Mouse (Mus musculus): Measurements from ENCODE around the gene Lrp5. TPM values are rescaled to one million over a fixed set of nuclear protein-coding genes. Genes with fewer than 3 reads are reported as not detected.

Lrp5 gene
- polyA plus RNA-seq, 1 experiment = 40.2 TPM

GRCm38 (mm10) chr19:3612534-3613273, 73.7 kb downstream of the Lrp5 start:
- TF ChIP-seq CTCF (IDR thresholded peaks at IDR 0.05; ENCODE audit: low read depth, low read length) (no peak), POLR2A (IDR thresholded peaks at IDR 0.05; ENCODE audit: insufficient read depth, low read length) (no peak), EP300 (IDR thresholded peaks at IDR 0.05; ENCODE audit: insufficient read depth, low read depth, low read length) (no peak)
- Histone ChIP-seq H3K4me3 (ENCODE audit: low read depth, low read length) (no peak overlapping the region), H3K36me3 (ENCODE audit: control insufficient read depth, insufficient read depth, low read length, poor library complexity, severe bottlenecking) (no peaks in the 10 kb centered on the region), H3K27me3 (ENCODE audit: control insufficient read depth, insufficient read depth, low read length, poor library complexity, severe bottlenecking) (no peaks in the 10 kb centered on the region), H3K9ac (ENCODE audit: low read depth, poor library complexity, severe bottlenecking) (no peak overlapping the region), H3K9me3 (replicated peaks; ENCODE audit: control insufficient read depth, insufficient read depth, low read length, poor library complexity, severe bottlenecking) (no peaks in the 10 kb centered on the region), H3K27ac (ENCODE audit: insufficient read depth, low read length) (no peak overlapping the region), H3K4me1 (ENCODE audit: control insufficient read depth, insufficient read depth, low read length) (no peaks in the 10 kb centered on the region)

- TF ChIP-seq POLR2A (IDR thresholded peaks at IDR 0.05; ENCODE audit: insufficient read depth, low read length) (no peak), CTCF (IDR thresholded peaks at IDR 0.05; ENCODE audit: low read depth, low read length) (no peak), EP300 (IDR thresholded peaks at IDR 0.05; ENCODE audit: insufficient read depth, low read depth, low read length) (no peak)
- no peak overlapping the region for H3K27ac ChIP-seq (ENCODE audit: insufficient read depth, low read length)
- no peak overlapping the region for H3K4me3 ChIP-seq (ENCODE audit: low read depth, low read length)
These were observed 74.6 kb downstream of the Lrp5 start for GRCm38 (mm10) chr19:3611730-3612129.

GRCm38 (mm10) chr19:3610886-3611285, 75.5 kb downstream of the Lrp5 start:
- Histone ChIP-seq H3K9ac (ENCODE audit: low read depth, poor library complexity, severe bottlenecking) (no peak overlapping the region), H3K4me1 (ENCODE audit: control insufficient read depth, insufficient read depth, low read length) (no peaks in the 10 kb centered on the region), H3K9me3 (replicated peaks; ENCODE audit: control insufficient read depth, insufficient read depth, low read length, poor library complexity, severe bottlenecking) (no peaks in the 10 kb centered on the region), H3K27ac (ENCODE audit: insufficient read depth, low read length) (no peak overlapping the region), H3K36me3 (ENCODE audit: control insufficient read depth, insufficient read depth, low read length, poor library complexity, severe bottlenecking) (no peaks in the 10 kb centered on the region), H3K4me3 (ENCODE audit: low read depth, low read length) (no peak overlapping the region), H3K27me3 (ENCODE audit: control insufficient read depth, insufficient read depth, low read length, poor library complexity, severe bottlenecking) (no peaks in the 10 kb centered on the region)
- TF ChIP-seq POLR2A (IDR thresholded peaks at IDR 0.05; ENCODE audit: insufficient read depth, low read length) (no peak), EP300 (IDR thresholded peaks at IDR 0.05; ENCODE audit: insufficient read depth, low read depth, low read length) (no peak)

More at GRCm38 (mm10) chr19:3611730-3612129, 74.6 kb downstream of the Lrp5 start:
- no peaks in the 10 kb centered on the region for H3K36me3 ChIP-seq (ENCODE audit: control insufficient read depth, insufficient read depth, low read length, poor library complexity, severe bottlenecking)
- no peaks in the 10 kb centered on the region for H3K9me3 ChIP-seq (replicated peaks; ENCODE audit: control insufficient read depth, insufficient read depth, low read length, poor library complexity, severe bottlenecking)
- H3K27me3 ChIP-seq (ENCODE audit: control insufficient read depth, insufficient read depth, low read length, poor library complexity, severe bottlenecking) = no peaks in the 10 kb centered on the region
- H3K9ac ChIP-seq (ENCODE audit: low read depth, poor library complexity, severe bottlenecking) = no peak overlapping the region
- H3K4me1 ChIP-seq (ENCODE audit: control insufficient read depth, insufficient read depth, low read length) = no peaks in the 10 kb centered on the region

- Histone ChIP-seq H3K9ac (ENCODE audit: low read depth, poor library complexity, severe bottlenecking) (no peak overlapping the region), H3K36me3 (ENCODE audit: control insufficient read depth, insufficient read depth, low read length, poor library complexity, severe bottlenecking) (no peaks in the 10 kb centered on the region), H3K27me3 (ENCODE audit: control insufficient read depth, insufficient read depth, low read length, poor library complexity, severe bottlenecking) (no peaks in the 10 kb centered on the region), H3K9me3 (replicated peaks; ENCODE audit: control insufficient read depth, insufficient read depth, low read length, poor library complexity, severe bottlenecking) (no peaks in the 10 kb centered on the region), H3K4me1 (ENCODE audit: control insufficient read depth, insufficient read depth, low read length) (no peaks in the 10 kb centered on the region), H3K27ac (ENCODE audit: insufficient read depth, low read length) (no peak overlapping the region), H3K4me3 (ENCODE audit: low read depth, low read length) (no peak overlapping the region)
- TF ChIP-seq EP300 (IDR thresholded peaks at IDR 0.05; ENCODE audit: insufficient read depth, low read depth, low read length) (no peak), POLR2A (IDR thresholded peaks at IDR 0.05; ENCODE audit: insufficient read depth, low read length) (no peak), CTCF (IDR thresholded peaks at IDR 0.05; ENCODE audit: low read depth, low read length) (no peak)
These were observed 76.5 kb downstream of the Lrp5 start for GRCm38 (mm10) chr19:3609826-3610225.

- H3K4me1 ChIP-seq (ENCODE audit: control insufficient read depth, insufficient read depth, low read length) = no peaks in the 10 kb centered on the region
- no peak overlapping the region for H3K9ac ChIP-seq (ENCODE audit: low read depth, poor library complexity, severe bottlenecking)
- no peak for TF ChIP-seq EP300 (IDR thresholded peaks at IDR 0.05; ENCODE audit: insufficient read depth, low read depth, low read length)
- TF ChIP-seq POLR2A (IDR thresholded peaks at IDR 0.05; ENCODE audit: insufficient read depth, low read length) = no peak
- no peak for TF ChIP-seq CTCF (IDR thresholded peaks at IDR 0.05; ENCODE audit: low read depth, low read length)
- no peaks in the 10 kb centered on the region for H3K9me3 ChIP-seq (replicated peaks; ENCODE audit: control insufficient read depth, insufficient read depth, low read length, poor library complexity, severe bottlenecking)
- no peak overlapping the region for H3K4me3 ChIP-seq (ENCODE audit: low read depth, low read length)
- H3K27ac ChIP-seq (ENCODE audit: insufficient read depth, low read length) = no peak overlapping the region
- no peaks in the 10 kb centered on the region for H3K27me3 ChIP-seq (ENCODE audit: control insufficient read depth, insufficient read depth, low read length, poor library complexity, severe bottlenecking)
- H3K36me3 ChIP-seq (ENCODE audit: control insufficient read depth, insufficient read depth, low read length, poor library complexity, severe bottlenecking) = 0 out of 2 replicates have a peak, but pooled peaks cover 3% of the 10 kb centered on the region
These were observed 92.0 kb downstream of the Lrp5 start for GRCm38 (mm10) chr19:3594316-3594715.

- Histone ChIP-seq H3K27ac (ENCODE audit: insufficient read depth, low read length) (no peak overlapping the region), H3K9me3 (replicated peaks; ENCODE audit: control insufficient read depth, insufficient read depth, low read length, poor library complexity, severe bottlenecking) (no peaks in the 10 kb centered on the region), H3K27me3 (ENCODE audit: control insufficient read depth, insufficient read depth, low read length, poor library complexity, severe bottlenecking) (no peaks in the 10 kb centered on the region), H3K36me3 (ENCODE audit: control insufficient read depth, insufficient read depth, low read length, poor library complexity, severe bottlenecking) (0 out of 2 replicates have a peak, but pooled peaks cover 3% of the 10 kb centered on the region), H3K4me3 (ENCODE audit: low read depth, low read length) (no peak overlapping the region), H3K4me1 (ENCODE audit: control insufficient read depth, insufficient read depth, low read length) (no peaks in the 10 kb centered on the region), H3K9ac (ENCODE audit: low read depth, poor library complexity, severe bottlenecking) (no peak overlapping the region)
- TF ChIP-seq POLR2A (IDR thresholded peaks at IDR 0.05; ENCODE audit: insufficient read depth, low read length) (no peak), EP300 (IDR thresholded peaks at IDR 0.05; ENCODE audit: insufficient read depth, low read depth, low read length) (no peak)
These were observed 92.8 kb downstream of the Lrp5 start for GRCm38 (mm10) chr19:3593379-3594055.

All from ES-Bruce4 (cell line).